Mouse (Mus musculus) spleen, postnatal 14 days (tissue): Measurements from ENCODE around the gene Pja2.
"Not testable (repeated sequence)": the region's sequence is repeated elsewhere in the genome, so short reads cannot be mapped to it uniquely, and the experiment has no call there.

Source experiments
- DNase-seq, 2 experiments: peaks; one replicate each; pipeline ENCODE4 v3.0.0; 2021 to 2022; ENCODE audit warnings: low spot score in 2 of 2

Gene Pja2

GRCm38 (mm10) chr17:64331898-64332769 lies at the start of gene Pja2:
Pja2 (minus strand) TSS chr17:64331916.
- DNase-seq: peak; percentile 95

- peak in 1 of 2 experiments; percentile 42 for DNase-seq
Observed at GRCm38 (mm10) chr17:64375327-64375726, 43.6 kb upstream of the Pja2 start.

- no peak for DNase-seq
Observed at GRCm38 (mm10) chr17:64363694-64364093, 32.0 kb upstream of the Pja2 start.

GRCm38 (mm10) chr17:64362570-64362969 lies 30.9 kb upstream of the Pja2 start:
- DNase-seq: no peak

GRCm38 (mm10) chr17:64361911-64362425 lies 30.3 kb upstream of the Pja2 start:
- DNase-seq: no peak

GRCm38 (mm10) chr17:64353940-64354339 lies 22.2 kb upstream of the Pja2 start:
- no peak for DNase-seq

GRCm38 (mm10) chr17:64346135-64346534 lies 14.4 kb upstream of the Pja2 start:
- DNase-seq: no peak

DNA sequence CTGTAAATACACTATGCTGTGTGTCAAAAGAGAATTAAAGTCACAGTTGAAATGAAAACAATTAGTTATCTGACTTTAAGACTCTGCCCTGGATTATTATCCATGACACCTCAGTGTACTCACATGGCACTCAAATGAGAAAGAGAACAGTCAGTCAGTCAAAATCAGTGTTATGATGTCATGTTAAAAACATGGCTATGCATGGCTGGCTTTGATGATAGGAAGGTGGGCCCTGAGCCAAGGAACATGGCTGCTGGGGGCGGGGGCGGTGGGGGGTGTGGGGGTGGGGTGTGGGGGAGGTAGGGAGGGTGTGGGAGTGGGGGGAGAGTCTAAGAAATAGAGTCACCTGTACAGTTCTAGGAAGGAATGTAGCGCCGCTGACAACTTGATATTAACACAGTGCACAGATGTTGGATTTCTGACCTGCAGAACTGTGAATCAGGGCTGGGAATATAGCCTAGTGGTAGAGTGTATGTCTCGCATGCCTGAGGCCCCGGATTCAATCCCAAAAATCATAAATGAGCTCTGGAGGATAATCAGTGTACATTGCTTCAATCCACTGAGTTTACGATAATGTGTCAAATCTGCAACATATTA lies 13.0 kb upstream of the Pja2 start:
- no peak for DNase-seq

- no peak for DNase-seq
Observed at GRCm38 (mm10) chr17:64341698-64342097, 10.0 kb upstream of the Pja2 start.

- DNase-seq: no peak
Observed at GRCm38 (mm10) chr17:64339752-64340151, 8.0 kb upstream of the Pja2 start.

GRCm38 (mm10) chr17:64337220-64337619 lies 5.5 kb upstream of the Pja2 start:
- DNase-seq: no peak

DNA sequence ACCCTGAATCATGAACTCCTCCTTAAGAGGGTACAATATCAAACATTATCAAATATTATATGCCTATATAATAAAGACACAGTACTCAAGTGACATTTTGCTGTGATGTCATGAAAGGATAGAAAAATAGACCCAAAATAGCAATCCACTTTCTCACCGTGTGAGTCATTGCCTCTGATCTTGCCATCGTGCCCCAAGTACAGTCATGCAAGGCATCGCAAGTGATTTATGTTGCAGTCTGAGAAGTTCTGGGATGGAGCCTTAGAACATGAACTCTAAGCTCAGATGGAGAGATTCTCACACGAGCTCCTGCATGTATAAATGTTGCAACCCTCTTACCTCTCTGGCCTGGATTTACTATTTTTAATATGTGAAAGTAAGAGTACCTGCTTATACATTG lies 2.2 kb upstream of the Pja2 start:
- DNase-seq: no peak

DNA sequence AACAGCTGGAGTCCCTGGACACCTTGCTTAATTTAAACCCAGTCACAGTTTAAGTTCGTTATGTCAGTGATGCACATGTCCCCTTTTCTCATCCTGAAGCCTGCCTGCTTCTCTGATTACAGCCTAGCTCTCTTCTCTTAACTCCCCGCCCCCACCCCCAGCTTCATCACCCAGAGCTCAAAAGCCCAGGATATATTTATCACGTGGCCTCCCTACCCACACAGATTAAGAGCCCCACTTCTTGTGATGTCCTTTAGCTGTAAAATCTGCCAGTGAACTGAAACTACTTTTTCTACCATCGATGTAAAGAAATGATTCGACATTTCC lies 1.0 kb upstream of the Pja2 start:
- DNase-seq: no peak

- DNase-seq: no peak
Observed at GRCm38 (mm10) chr17:64331291-64331897, 322 bp downstream of the Pja2 start.

DNA sequence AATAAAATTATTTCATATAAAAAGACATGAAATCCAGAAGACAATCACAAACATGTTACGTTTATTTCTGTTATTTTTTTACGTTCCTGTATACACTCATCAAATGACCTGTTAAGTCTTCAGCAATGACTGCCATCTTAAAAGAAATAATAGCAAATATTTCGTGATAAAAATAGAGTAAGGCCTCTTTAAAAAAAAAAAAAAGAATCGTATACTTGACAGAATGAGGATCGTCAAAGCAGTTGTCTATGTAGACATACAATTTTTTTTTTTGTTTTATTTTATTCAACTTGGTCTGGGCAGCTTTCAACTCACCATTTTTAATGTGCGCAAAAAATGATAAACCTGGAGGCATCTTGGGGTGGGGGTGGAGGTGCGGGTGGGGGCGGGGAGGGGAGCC lies 831 bp downstream of the Pja2 start:
- DNase-seq: no peak

DNA sequence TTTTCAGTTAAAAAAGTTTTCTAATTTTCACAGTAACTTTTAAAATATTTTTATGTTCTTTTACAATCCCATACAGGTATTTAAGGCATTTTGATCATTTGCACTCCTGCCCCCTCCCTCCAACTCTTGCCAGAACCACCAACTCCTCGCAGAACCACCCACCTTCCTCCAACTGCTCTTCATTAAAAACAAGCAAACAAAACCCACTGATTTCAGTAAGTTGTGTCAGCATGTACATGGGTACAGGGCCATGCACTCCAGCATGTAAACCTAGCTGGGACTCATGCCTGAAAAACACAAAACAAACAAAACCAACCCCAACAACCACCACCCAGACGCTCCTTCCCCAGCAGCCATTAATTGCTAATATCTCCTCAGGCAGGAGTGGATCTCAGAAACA lies 7.2 kb downstream of the Pja2 start:
- no peak for DNase-seq

DNA sequence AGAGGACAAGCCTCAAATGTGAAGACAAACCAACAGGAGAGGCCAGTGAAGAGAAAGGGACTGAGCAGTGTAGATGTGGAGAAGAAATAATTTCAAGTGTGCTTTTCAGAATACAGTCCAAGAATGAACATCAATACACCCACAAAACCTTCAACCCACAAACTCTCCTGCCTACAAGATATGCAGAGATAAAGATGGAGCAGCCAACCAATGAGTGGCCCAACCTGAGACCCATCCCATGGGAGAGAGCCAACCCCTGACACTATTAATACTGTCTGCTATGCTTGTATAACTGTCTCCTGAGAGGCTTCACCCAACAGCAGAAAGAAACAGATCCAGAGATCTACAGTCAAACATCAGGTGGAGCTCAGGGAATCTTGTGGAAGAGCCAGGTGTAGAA lies 16.3 kb downstream of the Pja2 start:
- DNase-seq: no peak

DNA sequence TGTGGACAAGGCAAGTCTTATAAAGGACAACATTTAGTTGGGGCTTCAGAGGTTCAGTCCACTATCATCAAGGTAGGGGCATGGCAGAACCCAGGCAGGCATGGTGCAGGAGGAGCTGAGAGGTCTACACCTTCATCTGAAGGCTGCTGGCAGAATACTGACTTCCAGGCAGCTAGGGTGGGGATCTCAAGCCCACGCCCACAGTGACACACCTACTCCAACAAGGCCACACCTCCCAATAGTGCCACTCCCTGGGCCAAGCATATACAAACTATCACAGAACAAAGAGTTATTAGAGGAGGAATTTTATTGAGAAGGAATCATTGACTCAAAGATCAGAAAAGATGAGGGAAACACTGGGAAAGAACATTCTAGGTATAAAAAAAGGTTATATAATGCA lies 17.2 kb downstream of the Pja2 start:
- not testable (repeated sequence) for DNase-seq

GRCm38 (mm10) chr17:64297628-64298027 lies 34.1 kb downstream of the Pja2 start:
- no peak for DNase-seq

DNA sequence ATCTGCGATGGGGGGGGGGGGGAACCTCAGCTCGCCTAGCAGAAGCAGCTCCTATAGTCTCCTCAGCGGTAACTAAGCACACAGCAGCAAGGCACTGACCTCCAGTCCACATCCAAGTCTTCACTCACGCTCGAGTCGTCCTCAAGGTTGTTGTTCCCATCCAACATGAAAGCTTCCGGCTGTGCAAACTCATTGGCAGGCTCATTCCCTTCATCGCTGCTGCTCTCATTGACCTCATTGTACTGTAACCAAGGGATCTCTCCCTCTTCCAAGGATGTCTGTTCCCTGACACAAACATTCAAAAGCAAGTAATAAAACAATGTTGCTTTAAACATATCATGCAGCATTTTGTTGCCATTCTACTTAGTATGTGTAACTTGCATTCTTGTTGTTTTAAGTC lies 39.0 kb downstream of the Pja2 start:
- DNase-seq: no peak

- no peak for DNase-seq
Observed at GRCm38 (mm10) chr17:64289684-64290083, 42.0 kb downstream of the Pja2 start.

DNA sequence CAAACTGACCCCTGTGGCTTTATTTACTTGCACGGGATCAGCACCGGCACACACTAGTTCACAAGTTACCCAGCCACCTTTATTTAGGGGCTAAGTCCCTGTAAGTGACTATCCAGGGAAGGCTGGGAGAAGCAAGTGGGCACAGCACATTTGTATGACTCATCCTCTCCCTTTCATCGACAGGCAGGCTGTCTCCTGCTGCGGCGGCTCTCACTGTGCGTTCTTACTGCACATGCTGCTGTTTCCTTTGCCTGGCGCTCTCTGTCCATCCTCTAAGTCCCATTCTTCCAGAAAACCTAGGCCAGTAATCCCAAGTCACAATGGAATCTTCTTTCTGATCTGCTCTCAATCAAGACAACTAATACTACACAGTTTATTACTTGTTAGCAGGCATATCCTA lies 43.7 kb downstream of the Pja2 start:
- DNase-seq: no peak

DNA sequence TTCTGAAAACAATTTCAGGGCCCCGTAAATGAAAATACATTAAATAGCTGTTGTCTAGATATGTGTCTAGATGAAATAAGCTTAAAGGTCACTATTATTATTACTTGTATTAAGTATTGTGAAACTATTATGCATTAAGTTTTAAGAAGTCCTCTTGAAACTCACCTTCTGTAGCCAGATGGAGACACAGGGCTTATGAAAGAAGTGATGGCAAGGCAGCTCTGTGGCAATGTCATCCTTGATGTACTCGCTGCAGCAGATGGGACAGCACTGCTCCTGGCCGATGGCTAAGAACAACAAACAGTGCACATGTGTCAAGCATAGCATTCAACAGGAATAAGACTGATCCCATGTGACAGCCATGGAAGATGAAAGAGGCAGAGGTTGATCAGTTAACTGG lies 44.9 kb downstream of the Pja2 start:
- DNase-seq: no peak
